Mouse (Mus musculus) cortical plate, adult 2 months (tissue): Measurements from ENCODE around the gene Pde10a.

ENCODE experiments used
- CTCF ChIP-seq: fragments of 200-500 bp; IDR thresholded peaks from 2 replicates; pipeline ENCODE4 v1.5.1; 2011; ENCODE audit warnings: mild to moderate bottlenecking, control low read depth, low read length; ENCODE audit not compliant: insufficient read depth; ENCODE audit errors: extremely low read depth
- POLR2A ChIP-seq: fragments of 200-500 bp; IDR thresholded peaks from 2 replicates; pipeline ENCODE4 v1.6.1; 2011; ENCODE audit warnings: mild to moderate bottlenecking, low read length, control low read depth; ENCODE audit not compliant: insufficient read depth; ENCODE audit errors: extremely low read depth

GRCm38 (mm10) chr17:8490971-8491370 is 34.2 kb upstream of the Pde10a start:
- TF ChIP-seq CTCF (no peak), POLR2A (no peak)
